Mouse (Mus musculus) C2C12 (cell line): Measurements from ENCODE around the gene Col15a1.

Source experiments
- CEBPB ChIP-seq: IDR thresholded peaks from one replicate; pipeline ENCODE4 v1.6.1; 2011; ENCODE audit warnings: low read depth, mild to moderate bottlenecking, control low read depth, moderate library complexity
- CTCF ChIP-seq: IDR thresholded peaks from one replicate; pipeline ENCODE4 v1.5.1; 2011; ENCODE audit not compliant: control insufficient read depth, insufficient read depth, insufficient read length
- FOSL1 ChIP-seq: IDR thresholded peaks from one replicate; pipeline ENCODE4 v1.8.0; 2011; ENCODE audit warnings: mild to moderate bottlenecking, low read length; ENCODE audit not compliant: poor library complexity, insufficient read depth, severe bottlenecking
- MAX ChIP-seq: IDR thresholded peaks from one replicate; pipeline ENCODE4 v1.6.1; 2011; ENCODE audit warnings: mild to moderate bottlenecking, control low read depth
- MYOD1 ChIP-seq: IDR thresholded peaks from one replicate; pipeline ENCODE4 v1.6.1; 2011; ENCODE audit warnings: low read depth; ENCODE audit not compliant: control insufficient read depth, insufficient read length
- MYOG ChIP-seq: IDR thresholded peaks from one replicate; pipeline ENCODE4 v1.6.1; 2011; ENCODE audit not compliant: control insufficient read depth, insufficient read length; ENCODE audit errors: extremely low read depth
- USF1 ChIP-seq: IDR thresholded peaks from one replicate; pipeline ENCODE4 v1.6.1; 2011; ENCODE audit warnings: low read depth, mild to moderate bottlenecking, control low read depth, moderate library complexity

- TF ChIP-seq CTCF (no peak), MAX (no peak), MYOD1 (no peak), MYOG (no peak), USF1 (no peak), CEBPB (no peak), FOSL1 (no peak)
Observed at GRCm38 (mm10) chr4:47178261-47178961, 29.6 kb upstream of the Col15a1 start.
